Mouse (Mus musculus): Measurements from ENCODE around the gene Idua.

The Idua gene

GRCm38 (mm10) chr5:108719761-108720160 lies 59.6 kb downstream of the Idua start:
- no peak for DNase-seq (ENCODE audit: low spot score)

- no peak for DNase-seq (ENCODE audit: low spot score)
Measured at GRCm38 (mm10) chr5:108724006-108724405, 63.9 kb downstream of the Idua start.

DNA sequence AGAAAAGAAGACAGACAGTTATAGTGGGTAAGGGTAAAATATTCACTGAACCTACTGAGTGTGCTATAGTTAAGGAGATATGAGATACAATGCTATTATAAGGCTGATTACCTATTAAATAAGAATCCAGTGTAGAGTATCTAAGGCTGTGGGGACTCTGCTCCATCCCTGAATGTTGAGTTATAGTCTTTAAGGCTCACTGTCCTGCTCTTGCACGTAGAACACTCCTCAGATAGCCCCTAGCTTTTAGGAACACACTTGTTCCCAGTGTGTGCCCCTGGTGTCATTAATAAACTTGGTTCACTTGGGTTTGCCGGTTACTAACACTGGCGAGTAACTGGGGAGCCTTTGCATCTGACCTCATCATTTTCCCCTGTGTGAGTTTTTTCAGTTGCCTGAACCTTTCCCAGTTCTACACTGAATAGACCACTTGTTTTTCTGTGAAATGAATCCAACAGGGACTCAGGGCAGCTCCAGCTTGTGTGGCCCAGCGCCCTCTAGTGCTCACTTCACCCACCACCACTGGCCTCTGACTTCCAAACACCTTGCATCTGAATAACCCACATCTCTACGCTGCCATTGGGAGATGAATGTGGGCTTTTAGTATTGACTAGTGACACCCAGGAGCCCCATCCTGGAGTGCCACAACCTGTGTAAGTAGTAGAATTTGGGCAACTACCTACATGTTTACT lies 66.6 kb downstream of the Idua start:
- DNase-seq (ENCODE audit: low spot score): no peak

DNA sequence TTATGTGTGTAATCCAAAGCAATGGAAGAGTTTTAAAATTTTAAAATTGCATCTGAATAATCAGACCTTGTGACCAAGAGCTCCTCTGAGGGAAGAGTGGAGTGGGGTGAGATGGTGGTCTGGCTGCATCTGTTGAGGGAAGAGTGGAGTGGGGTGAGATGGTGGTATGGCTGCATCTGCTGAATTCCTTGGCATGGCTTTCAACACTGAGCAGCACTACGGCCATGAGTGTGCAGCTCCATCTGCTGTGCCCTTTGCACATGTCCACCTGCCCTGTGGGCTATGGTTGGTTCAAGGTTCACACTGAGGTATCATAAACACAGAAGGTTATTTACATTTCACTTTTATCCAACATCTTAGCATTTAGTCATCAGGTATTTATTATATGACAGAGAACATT lies 67.3 kb downstream of the Idua start:
- no peak for DNase-seq (ENCODE audit: low spot score)
